Mouse (Mus musculus) activated CD4-positive, CD25-positive, alpha-beta regulatory T cell, adult 4 months (primary cell): ENCODE measurements around the gene Tcf25. TPM values are rescaled to one million over a fixed set of nuclear protein-coding genes. Genes with fewer than 3 reads are reported as not detected.
A peak's percentile ranks its signal among the peaks of the same experiment; 100 is the strongest.

ENCODE experiments used
- ATAC-seq: one replicate; pipeline ENCODE4 v1.8.0; 2017
- polyA plus RNA-seq, 2 experiments: library from polyadenylated mRNA; unstranded; fragments of 100-300 nt; shearing (Covaris generic); gene quantifications; one replicate each; pipeline ENCODE4 v1.2.1; 2017

Tcf25 gene
- 10 to 100 TPM; 84.9 to 92.3 TPM for polyA plus RNA-seq

DNA sequence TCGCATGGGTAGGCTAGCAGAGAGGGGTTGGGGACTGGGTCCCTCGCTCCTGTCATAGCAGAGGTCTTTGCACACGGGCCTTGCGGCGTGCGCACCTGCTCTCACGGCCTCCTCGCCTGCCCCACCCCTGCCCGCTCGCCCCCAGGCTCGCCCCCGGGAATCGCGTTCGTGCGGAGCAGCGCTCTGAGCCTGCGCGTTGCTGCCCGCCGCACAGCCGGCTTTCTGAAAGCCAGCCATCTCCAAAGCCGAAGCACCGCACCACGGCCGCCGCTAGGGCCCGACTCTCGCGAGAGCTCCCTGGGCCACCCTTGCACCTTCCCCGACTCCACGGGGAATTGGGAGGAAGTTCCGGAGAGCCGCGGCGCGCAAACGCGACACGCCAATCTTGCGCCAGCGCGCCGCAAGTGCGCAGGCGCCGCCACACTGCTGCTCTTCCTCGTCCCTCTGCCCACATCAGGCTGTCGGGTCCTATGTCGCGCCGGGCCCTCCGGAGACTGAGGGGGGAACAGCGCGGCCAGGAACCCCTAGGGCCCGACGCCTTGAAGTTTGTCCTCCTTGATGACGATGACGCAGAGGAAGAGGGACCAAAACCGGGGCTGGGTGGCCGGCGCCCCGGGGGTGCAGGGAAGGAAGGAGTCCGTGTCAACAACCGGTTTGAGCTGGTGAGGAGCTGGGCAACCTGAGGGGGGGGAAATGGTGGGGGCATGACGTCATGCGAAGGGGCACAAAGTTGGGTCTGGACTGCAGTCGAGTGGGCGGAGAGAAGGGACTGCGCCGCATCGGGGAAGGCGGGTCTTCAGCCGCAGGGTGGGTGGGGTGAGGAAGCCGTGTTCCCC, at the start of gene Tcf25:
Tcf25 (plus strand) TSS at position 351 of the 836 bp plus-strand sequence.
- ATAC-seq: peak; percentile 85

DNA sequence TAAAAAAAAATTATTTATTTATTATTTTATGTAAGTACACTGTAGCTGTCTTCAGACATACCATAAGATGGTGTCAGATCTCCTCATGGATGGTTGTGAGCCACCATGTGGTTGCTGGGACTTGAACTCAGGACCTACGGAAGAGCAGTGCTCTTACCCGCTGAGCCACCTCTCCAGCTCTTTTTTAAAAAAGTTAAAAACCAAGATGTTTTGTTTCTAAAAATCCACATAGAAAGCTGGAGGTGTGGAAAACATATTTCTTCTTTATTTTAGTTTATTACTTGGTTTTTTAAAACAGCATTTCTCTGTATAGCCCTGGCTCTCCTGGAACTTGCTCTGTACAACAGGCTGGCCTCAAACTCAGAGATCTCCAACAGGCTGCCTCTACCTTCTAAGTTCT, 45.0 kb upstream of the Tcf25 start:
- ATAC-seq: no peak

DNA sequence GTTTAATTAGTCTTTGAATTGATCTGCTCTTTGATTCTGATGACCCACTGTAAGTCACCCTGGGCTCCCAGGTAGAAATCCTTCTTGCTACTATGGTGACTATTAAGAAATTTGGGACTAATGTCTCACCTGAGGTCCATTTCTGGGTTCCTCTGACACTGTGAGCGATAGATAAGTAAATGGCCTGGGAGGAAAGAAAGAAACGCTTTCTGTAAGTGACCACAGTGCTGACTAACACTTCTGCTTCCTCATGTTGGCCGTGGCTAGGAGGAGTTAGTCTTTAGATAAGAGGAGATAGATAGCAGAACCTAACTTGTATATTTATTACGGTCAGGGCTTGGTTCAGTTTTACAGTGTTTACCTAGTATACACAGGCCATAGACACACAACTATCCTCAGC, 44.2 kb upstream of the Tcf25 start:
- ATAC-seq: no peak

DNA sequence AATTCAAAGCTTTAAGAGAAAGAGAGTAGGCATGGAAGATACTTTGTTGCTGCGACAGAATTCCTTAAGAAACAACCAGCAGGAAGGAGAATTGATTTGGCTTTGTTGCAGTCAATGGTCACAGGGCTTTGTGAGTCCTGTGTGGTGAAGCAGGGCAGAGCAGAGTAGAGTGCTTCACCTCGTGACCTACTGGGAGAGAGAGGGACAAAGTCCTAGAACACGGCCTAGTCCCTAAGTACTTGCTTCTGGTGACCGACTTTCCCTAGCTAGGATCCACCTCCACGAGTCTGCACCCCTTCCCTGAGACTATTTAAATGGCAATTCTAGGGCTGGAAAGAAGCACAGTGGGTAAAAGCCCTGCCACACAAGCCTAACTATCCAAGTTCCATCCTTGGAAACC, 43.6 kb upstream of the Tcf25 start:
- no peak for ATAC-seq

DNA sequence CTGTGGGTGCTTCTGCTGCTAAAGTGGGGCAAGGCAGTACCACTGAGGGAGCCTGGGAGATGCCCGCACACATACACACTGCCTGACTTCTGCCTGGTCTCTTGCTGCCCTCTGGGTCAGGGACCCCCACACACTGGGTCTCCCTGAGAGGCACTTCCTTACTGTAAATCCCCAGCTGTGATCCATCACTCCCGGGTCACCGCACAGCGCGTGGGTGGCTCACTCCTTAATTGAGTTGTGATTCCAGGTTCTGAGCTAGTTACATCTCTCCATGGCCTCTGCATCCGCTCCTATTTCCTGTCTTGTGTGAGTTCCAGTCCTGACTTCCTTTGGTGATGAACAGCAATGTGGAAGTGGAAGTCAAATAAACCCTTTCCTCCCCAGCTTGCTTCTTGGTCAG, 42.9 kb upstream of the Tcf25 start:
- no peak for ATAC-seq

DNA sequence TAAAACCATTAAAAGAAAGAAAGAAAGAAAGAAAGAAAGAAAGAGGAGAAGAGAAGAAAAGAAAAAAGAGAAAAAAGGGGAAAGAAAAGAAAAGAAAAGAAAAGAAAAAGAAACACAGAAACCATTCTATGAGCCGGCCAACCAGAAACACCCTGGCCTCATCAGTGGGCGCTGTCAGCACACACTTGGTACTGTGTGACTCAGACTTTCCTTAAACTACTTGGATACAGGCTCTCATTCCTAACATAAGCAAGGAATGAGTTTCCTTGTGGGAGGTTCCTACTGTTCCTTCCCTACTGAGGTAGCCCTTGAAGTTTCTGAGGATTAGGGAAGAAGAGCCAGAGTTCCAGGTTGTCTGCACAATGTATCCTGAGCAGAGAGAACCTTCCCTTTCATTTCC, 42.3 kb upstream of the Tcf25 start:
- no peak for ATAC-seq

DNA sequence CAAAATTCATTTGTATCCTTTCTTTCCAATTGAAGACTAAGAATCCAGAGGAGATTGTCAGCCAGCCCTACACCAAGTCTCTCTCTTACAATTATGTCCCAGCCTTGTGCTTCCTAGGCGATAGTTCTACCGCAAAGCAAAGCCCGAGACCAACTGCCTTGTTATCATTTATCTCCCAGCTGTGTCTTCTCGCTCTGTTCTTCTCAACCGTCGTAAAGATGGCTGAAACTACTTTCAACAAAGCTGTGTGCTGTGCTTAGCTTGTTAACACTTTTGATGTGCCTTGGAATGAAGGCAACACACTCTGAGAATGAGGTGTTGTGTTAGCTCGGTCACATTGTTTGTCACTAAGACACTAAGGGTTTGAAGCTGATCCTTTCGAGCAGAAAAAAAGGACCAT, 41.7 kb upstream of the Tcf25 start:
- no peak for ATAC-seq

DNA sequence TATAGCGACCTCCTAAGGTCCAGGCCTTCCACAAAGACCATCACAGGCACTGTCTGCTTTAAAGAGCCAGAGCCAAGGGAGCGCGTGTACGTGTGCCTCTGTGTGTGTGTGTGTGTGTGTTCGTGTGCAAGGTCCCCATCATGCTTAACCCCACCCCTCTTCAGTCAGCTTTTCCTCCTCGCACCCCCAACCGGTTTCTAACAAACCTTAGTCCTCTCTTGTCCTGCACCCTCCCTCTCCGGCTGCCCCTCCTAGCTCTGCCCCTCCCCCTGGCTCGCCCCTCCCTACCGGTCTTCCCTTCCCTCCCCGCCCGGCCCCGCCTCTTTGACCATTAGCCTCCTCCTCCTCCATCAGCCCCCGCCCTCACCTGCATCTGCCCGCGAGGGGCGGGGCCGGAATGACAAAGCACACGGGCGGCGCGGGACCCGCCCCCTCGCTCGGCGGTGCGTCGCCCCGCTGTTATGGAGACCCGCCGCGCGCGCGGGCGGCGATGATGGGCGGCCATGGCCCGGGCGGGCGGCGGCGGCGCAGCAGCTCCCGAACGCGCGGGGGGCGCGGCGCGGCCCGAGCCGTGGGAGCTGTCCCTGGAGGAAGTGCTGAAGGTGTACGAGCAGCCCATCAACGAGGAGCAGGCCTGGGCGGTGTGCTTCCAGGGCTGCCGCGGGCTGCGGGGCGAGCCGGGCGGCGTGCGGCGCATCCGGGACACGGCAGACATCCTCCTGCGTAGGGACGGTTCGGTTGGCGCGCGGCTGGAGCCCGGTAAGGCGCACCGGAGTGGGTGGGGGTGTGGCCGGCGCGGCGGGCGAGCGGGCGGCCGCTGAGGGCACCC, 41.1 kb upstream of the Tcf25 start, which contains the start of gene Spire2:
Spire2 (plus strand) TSS at position 452 of the 829 bp plus-strand sequence.
- ATAC-seq: peak; percentile 90

DNA sequence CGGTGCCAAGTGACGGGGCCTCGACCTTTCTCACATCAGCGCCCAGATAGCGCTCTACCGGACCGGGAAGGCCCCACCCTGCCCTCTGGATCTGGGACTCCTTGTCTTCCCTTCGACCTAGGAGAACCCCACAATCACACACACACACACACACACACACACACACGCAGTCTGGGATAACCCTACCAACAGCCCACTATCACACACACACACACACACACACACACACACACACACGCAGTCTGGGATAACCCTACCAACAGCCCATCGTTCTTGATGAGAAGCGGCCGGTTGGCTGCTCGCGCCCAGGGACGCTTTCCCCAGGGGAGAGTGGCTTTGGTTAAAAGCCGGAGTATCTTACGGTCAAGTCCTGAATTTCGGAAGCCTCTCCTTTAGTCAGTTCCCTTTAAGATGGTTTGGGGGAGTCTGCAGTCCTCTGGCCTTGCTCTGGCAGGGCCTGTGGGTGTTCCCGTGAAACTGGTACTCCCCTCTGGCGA, 40.4 kb upstream of the Tcf25 start:
- ATAC-seq: no peak

DNA sequence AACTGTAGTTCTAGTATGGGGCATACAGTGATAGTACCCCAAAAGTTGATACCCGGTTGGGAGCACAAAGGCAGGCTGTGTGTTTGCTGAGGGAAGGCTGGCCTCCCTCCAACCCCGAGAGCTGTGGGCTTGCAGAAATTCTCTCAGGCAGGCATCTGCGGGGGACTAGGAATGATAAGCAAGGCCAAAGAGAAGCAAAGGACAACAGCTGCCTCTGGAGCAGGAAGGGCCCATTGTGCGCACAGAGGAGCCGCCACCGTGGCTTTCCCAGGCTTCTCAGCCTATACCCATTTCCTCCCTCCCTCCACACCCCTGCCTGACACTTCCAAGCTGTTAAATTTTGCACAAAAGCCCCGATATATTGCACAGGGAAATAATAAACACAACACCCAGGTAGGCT, 39.7 kb upstream of the Tcf25 start:
- ATAC-seq: no peak

DNA sequence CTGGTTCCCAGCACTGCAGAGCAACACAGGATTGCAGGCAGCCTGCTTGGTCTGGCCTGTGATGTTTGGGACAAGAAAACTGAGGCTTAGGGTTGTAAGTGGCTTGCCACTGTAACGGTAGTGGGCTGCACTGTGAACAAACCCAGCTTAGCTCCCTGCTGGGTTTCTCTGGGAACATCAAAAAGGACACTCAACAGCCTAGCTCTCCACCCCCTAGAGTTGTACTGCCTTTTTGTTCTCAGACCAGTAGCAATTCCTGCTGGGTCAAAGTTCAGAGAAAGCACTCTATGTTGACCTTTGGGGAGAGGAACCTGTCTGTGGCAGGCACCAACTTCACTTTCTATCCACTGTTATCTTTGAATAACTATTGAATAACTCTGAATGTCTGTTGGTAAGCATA, 39.1 kb upstream of the Tcf25 start:
- ATAC-seq: no peak

DNA sequence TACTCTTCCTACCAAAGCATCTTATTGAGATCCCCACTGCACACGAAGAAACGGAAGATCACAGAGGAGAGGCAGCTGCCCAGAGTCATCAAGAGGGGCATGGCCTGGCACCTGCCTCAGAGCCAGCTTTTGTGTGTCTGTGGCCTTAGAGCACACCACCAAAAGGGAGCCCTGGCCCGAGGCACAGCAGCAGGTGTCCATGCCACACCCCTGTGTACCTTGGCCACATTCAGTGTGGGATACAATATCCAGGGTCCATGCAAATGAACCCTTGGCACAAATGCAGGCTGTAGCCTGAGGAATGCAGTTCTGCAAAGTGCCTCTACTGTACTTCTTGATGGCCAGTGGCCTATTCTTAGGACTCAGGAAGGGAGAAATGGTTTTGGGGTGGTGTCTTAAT, 36.1 kb upstream of the Tcf25 start:
- ATAC-seq: no peak

DNA sequence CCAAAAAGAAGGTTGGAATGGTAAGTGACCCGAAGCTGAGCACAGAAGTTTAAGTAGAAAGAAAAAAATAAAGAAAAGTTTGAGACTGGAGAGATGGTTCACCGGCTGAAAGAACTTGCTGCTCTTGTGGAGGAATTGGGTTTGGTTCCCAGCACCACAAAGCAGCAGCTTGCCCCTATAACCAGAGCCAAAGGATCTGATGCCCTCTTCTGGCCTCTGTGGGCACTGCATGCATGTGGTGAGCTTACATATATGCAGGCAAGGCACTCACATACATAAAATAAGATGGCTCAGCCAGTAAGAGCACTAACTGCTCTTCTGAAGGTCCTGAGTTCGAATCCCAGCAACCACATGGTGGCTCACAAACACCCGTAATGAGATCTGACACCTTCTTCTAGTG, 33.5 kb upstream of the Tcf25 start:
- no peak for ATAC-seq

DNA sequence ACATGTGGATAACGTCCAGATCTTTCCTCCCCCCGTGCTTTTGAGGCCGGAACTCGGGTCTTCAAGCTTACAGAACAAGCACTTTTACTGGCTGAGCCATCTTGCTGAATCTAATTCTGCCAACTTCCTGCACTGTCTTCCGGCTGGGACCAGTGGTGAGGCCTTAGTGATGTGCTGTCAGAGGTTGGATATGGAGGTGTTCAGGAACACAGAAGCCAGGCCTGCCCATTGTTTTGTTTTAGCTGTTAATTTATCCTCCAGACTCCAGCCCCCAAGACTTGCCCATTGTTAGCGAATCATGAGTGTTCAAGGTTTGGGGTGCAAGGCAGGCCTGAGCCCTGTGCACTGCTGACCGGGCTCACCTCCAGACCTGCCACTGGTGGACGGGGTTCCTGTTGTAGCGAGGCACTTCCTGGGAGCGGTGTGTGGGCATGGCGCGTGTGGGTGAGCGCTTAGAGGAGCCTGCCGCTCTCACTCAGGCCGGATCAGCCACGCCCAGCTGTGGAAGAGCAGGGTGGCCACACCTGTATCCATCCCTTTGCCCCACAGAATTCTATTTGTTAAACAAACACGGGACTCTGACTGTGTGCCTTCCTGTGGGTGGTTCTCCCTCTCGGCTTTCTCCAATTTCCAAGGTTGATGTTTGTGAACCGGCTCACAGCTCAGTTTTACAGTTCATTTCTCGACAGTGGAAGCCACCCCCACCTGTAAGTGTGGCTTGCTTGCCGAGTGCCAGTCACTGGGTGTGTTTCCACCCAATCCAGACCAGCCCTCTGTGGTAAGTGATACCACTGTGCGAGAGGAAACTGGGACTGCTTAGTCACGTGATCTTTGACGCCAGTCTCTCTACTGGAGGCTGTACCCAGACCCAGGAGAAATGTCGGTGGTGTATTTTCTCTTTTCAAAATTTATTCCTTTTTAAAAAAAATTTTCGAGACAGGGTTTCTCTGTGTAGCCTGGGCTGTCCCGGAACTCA, 32.2 kb upstream of the Tcf25 start:
- no peak for ATAC-seq

DNA sequence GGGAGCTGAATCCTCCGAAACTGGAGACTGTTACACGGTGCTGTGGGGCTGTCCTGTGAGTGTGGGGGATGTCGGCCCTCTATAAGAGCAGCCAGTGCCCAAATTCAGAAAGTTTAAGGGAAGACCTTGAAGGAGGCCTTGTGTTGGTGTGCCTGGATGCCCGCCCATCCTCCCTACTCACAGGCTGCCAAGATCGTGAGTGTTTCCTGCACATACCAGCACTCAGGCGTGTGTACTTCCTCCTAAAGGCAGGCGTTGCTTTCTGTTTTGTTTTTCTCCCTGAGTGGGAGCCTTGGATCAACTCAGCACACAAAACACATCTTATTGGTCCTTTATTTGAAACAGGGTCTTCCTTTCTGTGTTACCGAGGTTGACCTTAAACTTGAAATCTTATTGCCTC, 31.3 kb upstream of the Tcf25 start:
- no peak for ATAC-seq

DNA sequence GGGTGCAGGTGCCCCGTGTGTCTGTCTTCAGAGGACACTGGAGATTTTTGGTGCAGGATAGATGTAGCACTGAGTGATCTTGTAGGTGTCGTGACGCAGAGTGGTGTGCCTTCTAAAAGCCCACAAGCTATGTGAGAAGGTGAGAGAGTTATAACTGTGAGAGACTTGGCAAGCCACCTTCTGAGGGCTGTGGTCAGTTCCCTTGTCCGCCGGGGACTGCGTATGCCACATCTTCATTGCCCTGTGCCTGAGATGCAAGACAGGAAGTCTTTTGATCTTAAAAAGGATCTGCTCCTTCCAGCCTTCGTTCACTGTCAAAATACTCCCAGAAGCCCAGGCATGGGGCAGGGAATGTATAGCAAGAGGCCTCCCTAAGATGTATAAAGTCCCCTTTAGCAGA, 30.6 kb upstream of the Tcf25 start:
- ATAC-seq: no peak

DNA sequence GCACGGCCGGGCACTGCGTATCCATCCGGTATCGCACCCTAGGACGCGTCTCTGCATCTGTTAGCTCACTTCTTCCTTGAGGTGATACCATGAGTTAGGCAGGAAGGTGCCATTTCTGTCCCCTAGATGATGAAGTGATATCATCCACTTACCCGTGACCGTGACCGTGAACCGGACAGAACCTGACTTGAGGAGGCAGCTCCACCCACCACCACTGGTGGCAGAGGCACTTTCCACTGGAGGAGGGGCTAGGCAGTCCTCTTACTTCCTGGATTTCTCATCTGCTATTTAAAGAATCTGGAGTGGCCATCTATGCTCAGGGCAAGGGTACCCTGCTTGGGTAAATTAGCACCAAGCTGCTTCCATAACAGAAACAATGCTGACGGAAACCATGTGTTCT, 30.1 kb upstream of the Tcf25 start:
- ATAC-seq: no peak

DNA sequence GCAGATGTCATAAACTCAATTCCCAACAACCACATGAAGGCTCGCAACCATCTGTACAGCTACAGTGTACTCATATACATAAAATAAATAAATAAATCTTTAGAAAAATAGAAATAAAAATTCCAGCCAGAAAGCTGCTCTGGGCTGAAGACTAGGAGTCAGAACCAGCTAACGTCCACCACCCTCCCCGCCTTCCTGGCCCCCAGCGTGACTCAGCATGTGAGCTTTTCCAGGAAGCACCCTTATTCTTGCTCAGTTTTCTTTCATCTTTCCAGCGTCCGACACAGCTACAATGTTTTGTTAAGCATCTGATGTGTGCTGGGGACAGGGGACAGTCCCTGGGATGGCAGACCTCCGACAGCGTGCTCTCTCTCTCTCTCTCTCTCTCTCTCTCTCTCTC, 28.4 kb upstream of the Tcf25 start:
- no peak for ATAC-seq

DNA sequence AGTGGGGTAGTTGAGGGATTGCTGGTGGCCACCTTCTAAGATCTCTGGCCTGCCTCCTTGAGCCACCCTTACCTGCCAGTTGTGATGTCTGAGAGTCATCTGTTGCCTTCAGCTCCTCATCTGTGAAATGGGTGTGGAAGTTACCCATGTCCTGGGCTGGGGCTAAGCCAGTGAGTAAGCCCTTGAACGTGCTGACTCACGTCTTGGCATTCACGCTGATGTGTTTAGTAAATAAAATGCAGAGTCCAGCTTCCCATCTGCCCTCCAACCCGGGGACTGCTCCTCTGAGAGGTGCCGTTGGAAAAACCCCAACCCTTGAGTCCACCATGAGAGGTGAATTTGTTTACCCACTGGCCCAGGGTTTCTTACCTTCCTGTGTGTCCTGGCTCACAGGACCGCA, 27.7 kb upstream of the Tcf25 start:
- ATAC-seq: no peak

DNA sequence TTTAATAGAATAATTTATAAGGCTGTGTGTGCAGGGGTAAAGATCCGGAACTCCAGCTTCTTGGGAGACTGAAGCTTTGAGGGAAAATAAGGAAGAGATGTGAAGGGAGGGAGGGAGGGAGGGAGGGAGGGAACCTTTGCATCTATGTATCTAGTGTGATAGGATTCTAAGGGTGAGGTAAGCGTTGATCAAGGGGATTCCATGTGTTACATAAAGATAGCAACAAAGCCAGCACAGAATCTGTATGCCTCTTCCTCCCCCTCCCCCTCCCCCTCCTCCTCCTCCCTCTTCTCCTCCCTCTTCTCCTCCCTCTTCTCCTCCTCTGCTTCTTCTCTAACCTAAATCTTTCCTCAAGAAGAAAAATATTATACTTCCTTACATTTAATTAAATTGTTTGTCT, 26.3 kb upstream of the Tcf25 start:
- no peak for ATAC-seq

DNA sequence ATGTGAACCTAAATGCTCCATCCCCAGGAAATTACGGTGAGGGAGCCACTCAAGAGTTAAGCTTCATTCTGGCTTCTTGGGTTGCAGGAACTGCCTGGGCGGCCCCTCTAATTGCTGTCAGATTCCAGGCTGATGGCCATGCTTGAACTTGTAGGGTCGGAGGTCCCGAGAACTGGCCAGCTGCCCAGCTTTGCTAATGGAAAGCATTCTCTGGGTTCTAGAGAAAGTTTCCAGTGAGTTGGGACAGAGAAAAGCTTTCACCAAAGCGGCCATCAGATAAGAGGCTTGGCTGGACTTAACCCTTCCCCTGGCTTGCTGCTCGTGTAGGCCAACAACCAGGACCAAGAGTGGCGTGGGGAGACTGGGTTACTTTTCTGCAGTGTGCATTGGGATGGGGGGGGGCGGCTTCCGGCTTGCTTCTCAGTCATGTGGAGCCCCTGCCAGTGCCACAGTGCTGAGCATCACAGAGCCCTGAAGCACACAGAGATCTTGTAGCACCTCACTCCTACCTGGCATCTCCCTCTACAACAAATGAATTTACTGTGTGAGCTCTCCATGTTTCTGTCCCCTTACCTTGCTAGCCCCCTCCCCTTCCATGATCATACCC, 25.2 kb upstream of the Tcf25 start:
- ATAC-seq: no peak

DNA sequence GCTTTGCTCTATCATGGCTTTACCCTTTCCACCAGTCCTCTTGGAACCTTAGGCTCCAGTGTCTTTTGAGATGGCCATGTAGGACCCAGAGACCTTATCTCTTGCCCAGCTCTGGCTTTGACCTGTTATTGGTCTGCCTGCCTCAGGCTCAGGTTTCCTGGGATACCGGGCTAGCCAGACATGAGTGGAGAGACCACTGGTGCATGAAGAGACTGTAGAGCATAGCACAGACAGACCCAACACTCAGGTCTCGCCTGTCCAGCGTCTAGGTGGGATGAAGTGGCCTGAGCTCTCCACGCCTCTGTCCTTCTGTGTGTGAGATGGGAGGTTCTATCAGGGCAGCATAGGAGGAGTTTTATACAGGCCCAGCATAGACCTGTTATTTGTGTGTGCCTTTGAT, 24.5 kb upstream of the Tcf25 start:
- ATAC-seq: no peak
